Mouse (Mus musculus) gastrocnemius, postnatal 25 days (tissue): ENCODE data around the gene Sowaha. TPM values are rescaled to one million over a fixed set of nuclear protein-coding genes. Genes with fewer than 3 reads are reported as not detected.

ENCODE experiments used
- DNase-seq: peaks from one replicate; pipeline ENCODE4 v3.0.0; 2022
- long read RNA-seq, 2 experiments: library from polyadenylated mRNA; stranded (forward); transcript quantifications; one replicate each; pipeline ENCODE4 v2.0.0; 2021
- total RNA-seq, 2 experiments: library from RNA; stranded (reverse); gene quantifications; 1 replicate in 1 of 2; 2 replicates in 1 of 2; pipeline ENCODE4 v1.2.3; 2021

The Sowaha gene
- under 1 TPM; 0.08 TPM for total RNA-seq
- long read RNA-seq, experiment 1, partial matches to known transcripts = 0 of 1 reads
- long read RNA-seq, experiment 1, other reads (novel, unspliced or antisense) = 0 of 1 reads
- long read RNA-seq, experiment 2, partial matches to known transcripts = 0 of 1 reads
- long read RNA-seq, experiment 2, other reads (novel, unspliced or antisense) = 0 of 1 reads

GRCm38 (mm10) chr11:53479783-53480301 lies at the start of gene Sowaha, which contains the start of gene Gm9945:
Sowaha (minus strand) TSS chr11:53480274.
Gm9945 (plus strand) TSS chr11:53480166.
- DNase-seq = no peak

DNA sequence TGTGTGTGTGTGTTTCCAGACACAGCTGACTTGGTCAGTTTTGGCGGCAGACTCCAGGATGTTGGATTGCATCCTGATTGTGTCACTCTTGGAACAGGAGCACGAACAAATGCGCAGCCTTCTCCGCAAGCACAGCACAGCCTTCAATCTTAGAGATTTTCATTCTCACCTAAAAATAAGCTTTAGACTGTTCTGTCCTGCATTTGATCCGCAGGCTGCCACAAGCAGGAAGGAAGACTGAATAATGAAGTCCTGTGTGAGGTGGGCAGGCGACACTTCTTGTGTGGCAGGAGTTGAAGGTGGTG lies 49.1 kb upstream of the Sowaha start:
- DNase-seq = peak; percentile 73

GRCm38 (mm10) chr11:53528397-53529252 lies 48.6 kb upstream of the Sowaha start:
- no peak for DNase-seq

- peak; percentile 70 for DNase-seq
Measured at GRCm38 (mm10) chr11:53525461-53525860, 45.4 kb upstream of the Sowaha start.

DNA sequence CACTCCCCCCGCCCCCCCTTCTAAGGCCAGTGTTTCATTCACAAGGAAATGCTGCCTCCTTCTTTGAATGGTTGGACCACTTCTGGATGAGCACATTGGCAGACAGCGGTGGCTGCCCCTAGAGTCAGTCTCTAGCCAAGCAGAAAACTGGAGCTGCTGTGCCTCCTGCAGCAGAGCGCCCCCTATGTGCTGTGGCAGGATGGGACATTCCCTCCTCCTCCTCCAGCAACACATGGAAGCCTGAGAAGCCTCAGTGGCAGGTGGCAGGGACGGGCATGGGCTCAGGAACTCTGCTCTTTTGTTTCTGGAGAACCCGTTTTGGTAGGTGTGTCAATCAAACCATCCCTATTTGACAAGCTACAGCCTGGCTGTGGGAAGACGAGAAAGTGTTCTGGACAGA lies 44.8 kb upstream of the Sowaha start:
- no peak for DNase-seq

GRCm38 (mm10) chr11:53523545-53524405 lies 43.7 kb upstream of the Sowaha start:
- DNase-seq = no peak

- DNase-seq = no peak
Measured at GRCm38 (mm10) chr11:53522930-53523329, 42.9 kb upstream of the Sowaha start.

GRCm38 (mm10) chr11:53522362-53522761 lies 42.3 kb upstream of the Sowaha start:
- no peak for DNase-seq

DNA sequence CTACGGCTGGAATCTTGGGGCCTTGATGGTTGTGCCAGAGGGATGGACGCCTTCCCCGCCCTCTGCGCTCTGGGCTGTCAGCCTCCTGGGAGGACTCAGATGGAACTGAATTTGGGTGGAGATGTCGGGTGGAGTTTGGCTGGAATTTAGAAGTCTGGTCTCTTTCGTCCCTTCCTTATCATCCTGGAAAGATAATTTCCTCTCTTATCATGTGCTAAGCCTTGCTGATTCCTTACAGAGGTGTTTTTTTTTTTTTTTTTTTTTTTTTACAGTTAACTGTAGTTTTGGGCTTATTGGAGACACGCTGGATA lies 41.7 kb upstream of the Sowaha start:
- DNase-seq = peak; percentile 73

DNA sequence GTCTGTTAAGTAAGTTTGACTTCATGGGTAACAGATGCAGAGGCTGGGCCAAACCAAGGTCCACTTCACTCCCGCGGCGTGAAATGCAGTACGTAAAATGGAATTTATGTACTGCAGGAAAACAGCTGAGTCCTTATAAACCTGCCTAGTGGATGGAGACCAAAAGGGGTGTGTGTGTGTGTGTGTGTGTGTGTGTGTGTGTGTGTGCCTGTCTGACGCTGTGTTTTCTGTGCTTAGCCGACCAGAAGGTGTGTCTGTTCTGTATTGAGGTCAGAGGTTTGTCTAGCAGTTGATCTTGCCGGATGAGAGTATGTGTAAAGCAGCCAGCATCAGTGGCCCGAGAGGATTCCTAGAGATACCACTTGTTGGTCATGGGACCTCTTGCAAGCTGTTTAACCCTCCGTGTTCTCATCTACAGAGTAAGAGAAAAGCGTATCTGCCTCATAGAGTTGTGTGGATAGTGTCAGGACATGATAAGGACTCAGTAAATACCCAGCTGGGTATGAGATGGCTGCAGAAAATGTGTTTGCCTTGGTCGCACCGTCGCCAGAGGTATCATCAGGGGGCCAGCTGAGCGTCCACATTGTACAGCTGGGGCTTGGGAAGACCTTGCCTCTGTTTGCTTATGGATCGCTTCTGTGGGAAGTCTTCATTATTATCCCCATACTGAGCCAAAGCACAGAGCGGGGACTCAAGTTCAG lies 41.2 kb upstream of the Sowaha start:
- DNase-seq = no peak

GRCm38 (mm10) chr11:53520122-53520978 lies 40.3 kb upstream of the Sowaha start:
- peak; percentile 75 for DNase-seq

- DNase-seq = peak; percentile 70
Measured at GRCm38 (mm10) chr11:53519207-53520121, 39.4 kb upstream of the Sowaha start, which contains the start of gene Sept8. Sept8 (plus strand) TSS chr11:53519257.

- DNase-seq = no peak
Measured at GRCm38 (mm10) chr11:53518759-53519158, 38.7 kb upstream of the Sowaha start.

DNA sequence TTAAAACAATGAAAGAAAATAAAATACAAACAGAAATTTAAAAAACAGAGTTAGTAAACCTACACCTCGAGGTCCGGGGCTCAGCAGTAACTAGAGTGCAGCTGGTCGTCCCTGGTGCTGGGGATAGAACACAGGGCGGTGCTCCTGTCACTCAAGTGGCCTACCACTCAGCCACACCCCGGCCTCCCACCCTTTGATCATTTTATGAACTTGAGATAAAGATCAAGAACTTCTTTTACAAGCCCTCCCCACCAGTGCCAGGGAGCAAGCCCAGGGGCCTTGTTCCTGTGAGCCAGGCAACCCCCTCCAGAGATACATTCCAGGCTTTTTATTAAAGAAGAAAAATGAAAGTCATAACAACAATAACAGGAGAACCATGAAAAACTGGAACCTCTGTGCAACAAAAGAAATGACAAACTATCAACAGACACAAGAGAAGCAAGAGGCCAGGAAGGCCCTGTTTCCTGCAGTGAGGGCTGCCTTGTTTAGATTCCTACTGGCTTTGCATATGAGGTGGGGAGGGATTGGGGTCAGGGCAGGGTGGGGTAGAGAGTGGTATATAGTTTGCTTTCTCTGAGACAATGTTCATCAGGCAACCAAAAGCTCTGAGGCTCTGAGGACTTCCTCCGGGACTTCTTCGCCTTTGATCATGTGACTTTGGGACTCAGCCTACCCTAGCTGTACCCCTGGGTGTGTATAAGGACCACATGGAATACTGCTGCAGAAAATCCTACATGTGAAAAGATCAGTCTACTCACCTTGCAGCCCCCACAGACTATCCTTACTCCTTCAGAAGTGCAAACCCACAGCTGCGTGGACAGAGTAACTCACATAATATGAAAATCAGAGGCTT lies 36.9 kb upstream of the Sowaha start:
- no peak for DNase-seq

GRCm38 (mm10) chr11:53510351-53510750 lies 30.3 kb upstream of the Sowaha start:
- DNase-seq = no peak

DNA sequence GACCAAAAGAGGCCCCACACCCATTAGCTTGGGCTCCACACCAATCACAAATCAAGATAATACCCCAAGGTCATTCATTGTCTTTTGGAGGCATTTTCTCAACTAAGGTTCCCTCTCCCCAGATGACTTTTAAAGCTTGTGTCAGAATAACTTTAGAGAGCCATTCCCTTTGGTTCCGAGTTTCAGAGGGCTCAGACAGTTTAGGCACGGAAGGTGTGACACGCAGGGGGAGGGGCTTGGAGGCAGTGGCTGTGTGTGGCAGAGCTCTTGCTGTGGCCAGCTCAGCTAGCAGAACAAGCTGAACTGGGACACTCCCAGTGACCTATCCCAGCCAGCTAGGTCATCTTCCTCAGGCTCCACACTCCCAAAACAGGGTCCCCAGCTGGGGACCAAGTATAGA lies 28.5 kb upstream of the Sowaha start:
- DNase-seq = peak; percentile 47

DNA sequence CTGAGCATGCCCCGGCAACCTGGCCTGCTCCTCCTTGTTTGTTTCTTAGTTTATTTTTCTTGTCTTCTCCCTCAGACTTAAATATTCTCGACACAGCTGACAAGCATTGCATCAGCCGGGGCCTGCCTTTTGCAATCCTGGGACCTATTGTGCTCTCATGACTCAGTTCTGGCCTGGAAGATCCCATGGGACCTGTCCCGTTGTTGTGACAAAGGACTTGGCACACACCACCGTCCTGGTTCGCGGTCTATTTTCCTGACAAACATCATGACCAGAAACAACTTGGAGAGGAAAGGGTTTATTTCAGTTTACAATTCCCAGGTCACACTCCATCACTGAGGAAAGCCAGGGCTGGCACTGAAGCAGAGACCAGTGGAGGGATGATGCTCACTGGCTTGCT lies 28.1 kb upstream of the Sowaha start:
- DNase-seq = peak; percentile 75

DNA sequence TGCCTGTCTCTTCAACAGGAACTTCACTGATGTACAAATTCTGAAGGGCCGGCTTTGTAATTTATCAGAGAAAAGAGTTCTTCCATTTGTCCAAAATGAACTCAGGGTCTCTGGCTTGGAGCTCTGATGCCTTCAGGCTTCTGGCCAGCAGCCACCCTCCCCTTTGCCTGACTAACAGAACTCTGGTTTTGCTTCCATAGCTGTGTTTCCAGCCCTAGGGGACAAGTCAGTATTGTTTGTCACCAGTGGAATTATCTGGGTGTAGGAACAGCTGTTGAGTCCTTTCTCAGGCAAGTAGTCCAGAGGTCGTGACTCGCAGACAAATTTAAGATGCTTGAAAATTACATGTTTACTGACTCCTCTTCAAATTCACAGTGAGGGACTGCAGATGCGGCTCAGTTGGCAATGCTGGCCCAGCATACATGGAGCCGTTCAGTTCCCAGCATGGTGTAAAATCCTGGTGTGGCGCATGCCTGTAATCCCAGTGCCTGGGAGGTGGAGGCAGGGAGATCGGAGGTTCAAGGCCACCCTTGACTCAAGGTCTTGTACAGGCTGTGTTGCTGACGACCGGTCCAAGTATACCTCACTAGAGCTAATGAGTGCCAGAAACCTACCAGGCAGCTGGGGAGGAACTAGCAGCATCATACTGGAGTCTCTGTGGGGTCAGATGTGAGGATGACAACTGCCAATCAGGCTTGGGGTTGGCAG lies 27.2 kb upstream of the Sowaha start:
- DNase-seq = no peak
